Mouse (Mus musculus): ENCODE measurements at regions not wholly inside any gene's neighbourhood (a gene's known extent, or its start where the extent isn't known, plus 50 kb on each side); places are given as distances from the start of the nearest gene placed in this dataset.

DNA sequence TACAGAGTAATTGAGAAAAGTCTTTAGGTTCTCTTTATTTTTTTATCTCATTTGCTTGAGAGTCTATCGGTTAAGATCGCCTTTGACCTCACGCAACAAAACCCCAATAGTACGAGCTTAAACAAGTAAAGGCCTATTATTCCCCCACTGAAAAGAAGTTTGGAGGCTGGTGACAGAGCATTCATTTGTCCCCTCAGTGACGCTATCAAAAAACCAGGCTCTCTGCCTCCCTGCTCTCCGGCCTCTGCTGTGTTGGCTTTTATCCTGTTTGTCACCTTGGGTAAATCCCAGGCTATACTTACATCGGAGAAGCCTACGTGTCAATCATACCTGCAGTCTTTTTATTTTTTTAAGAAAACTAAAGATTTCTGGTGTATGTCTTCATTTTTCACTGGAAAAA, 112.9 kb downstream of the Gm9376 start:
- no peak for TF ChIP-seq CTCF (IDR thresholded peaks at IDR 0.05; ENCODE audit: insufficient read depth, low read depth, low read length)
- TF ChIP-seq POLR2A (IDR thresholded peaks at IDR 0.05; ENCODE audit: insufficient read depth, low read depth, low read length), result no peak

Measured in olfactory bulb, adult 2 months (tissue).